ENCODE assay signal across 14 mouse cellular contexts in the genomic region with DNA sequence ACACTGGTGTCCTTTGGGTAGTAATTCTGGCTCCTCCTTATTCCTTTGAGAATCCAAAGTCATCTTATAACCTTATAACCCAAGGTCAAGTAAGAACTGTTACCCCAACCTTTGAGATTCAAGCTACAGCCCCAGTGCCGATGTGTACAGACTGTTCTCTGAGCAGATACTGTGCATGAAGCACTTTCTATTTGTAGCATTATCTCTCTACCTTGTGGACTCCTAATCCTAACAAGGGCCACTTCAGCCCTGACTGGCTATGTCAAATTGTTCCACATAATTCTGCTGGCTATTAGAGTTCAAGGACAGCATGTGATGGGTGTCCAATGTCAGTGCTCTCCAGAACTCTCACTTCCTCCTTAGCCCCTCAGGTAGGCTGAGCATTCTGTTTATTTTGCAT. TPM values are rescaled to one million over a fixed set of nuclear protein-coding genes. Genes with fewer than 3 reads are reported as not detected.
"Had no signal": no experiment of that assay in that cellular context is flagged by ENCODE, and none has a peak within 500 bp of the region (broad histone marks: within the 10 kb centered on the region; RNA-seq: fewer than 3 reads in every experiment).

No protein-coding gene starts in this region.

- H3K4me2 ChIP-seq: limb, embryonic 15.5 days; liver, embryonic 12.5 days; lung, embryonic 14.5 days; neural tube, embryonic 12.5 days had no signal

- DNase-seq: kidney, postnatal 36 days; lung, embryonic 14.5 days; lung, postnatal 10 days; lung, postnatal 4 days; midbrain, embryonic 14.5 days; thymus, postnatal 4 days had no signal

- H3K36me3 ChIP-seq: limb, embryonic 15.5 days; liver, embryonic 12.5 days; midbrain, embryonic 10.5 days; neural tube, embryonic 12.5 days had no signal

- H3K4me3 ChIP-seq: layer of hippocampus, adult 2 months; limb, embryonic 15.5 days; liver, embryonic 12.5 days; midbrain, embryonic 10.5 days; neural tube, embryonic 12.5 days had no signal

- H3K9me3 ChIP-seq: limb, embryonic 15.5 days; liver, embryonic 12.5 days; midbrain, embryonic 10.5 days; neural tube, embryonic 12.5 days had no signal

- ATAC-seq: liver, embryonic 12.5 days had no signal

- H3K9ac ChIP-seq: limb, embryonic 15.5 days; liver, embryonic 12.5 days; lung, embryonic 14.5 days; neural tube, embryonic 12.5 days had no signal

- H3K27me3 ChIP-seq: limb, embryonic 15.5 days; liver, embryonic 12.5 days; neural tube, embryonic 12.5 days had no signal

- H3K27ac ChIP-seq: layer of hippocampus, adult 2 months; limb, embryonic 15.5 days; liver, embryonic 12.5 days; midbrain, embryonic 10.5 days; neural tube, embryonic 12.5 days; stomach, postnatal 0 days had no signal

- H3K4me1 ChIP-seq: limb, embryonic 15.5 days; neural tube, embryonic 12.5 days had no signal

RNA-seq across cellular contexts. Expression of a gene that starts 22.4 kb away (rescaled TPM):
- total RNA-seq: megakaryocyte, adult 5-6 weeks; monocyte, adult 5-6 weeks had no signal
